Mouse (Mus musculus): Measurements from ENCODE around the gene Elp6.

Gene Elp6

DNA sequence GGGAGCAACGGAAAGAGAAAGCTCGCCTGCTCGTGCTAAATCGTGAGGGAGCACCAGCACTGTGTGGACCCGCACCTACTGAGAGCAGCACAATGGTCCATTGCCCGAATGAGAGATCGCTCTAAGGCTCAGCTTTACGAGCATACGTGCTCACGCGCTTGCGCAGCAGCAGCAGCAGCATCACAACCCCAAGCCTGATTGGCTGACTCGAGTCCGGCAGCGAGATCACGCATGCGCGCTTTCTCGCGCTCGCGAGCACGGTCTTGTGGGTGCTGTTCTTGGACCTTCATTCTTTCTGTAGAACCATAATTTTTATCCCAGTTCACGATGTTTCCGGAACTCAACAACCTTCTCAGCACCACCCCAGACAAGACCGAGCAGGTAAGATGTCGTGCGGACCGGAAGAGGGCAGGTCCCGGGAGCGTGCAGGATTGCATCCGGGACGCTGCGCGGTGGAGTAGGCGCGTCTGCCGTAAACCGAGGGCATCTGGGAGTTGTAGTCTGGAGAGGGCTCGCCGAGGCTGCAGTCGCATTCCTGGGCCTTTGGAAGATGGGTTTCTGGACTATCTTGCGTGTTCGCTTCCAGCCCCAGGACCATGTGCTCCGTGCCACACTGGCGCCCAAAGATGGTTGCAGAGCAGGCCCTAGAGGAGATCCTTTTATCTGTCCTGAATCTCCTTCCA lies at the start of gene Elp6:
Elp6 (plus strand) TSS at position 205 of the 683 bp plus-strand sequence.
- peak; percentile 90 for DNase-seq

DNA sequence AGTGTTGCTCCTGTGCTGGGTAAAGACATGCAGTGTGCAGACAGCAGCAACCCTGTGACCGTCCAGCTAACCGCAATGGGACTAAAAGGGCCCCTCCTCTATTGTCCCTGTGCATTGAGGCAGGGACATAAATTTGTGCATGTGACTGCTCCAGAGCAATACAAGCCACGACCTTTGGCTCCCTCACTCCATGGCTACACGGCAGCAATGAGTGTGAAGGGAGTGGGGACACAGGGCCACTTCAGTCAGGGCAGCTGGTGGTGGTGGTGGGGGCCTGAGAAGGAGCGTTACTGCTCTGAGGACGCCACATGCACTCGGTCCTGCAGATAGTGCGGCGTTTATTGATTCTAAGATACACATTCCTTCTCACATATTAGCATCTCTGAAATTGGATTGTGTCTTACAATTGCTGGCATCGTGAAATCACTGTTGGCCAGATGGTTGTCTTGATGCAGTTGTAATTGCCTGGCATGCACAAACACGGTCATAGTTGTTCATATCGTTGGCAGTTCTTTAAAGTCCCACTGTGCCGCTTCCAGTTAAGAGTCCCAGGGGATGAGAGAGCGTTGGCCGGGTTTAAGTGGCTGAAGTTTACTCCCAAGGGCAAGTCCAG lies 49.5 kb upstream of the Elp6 start:
- DNase-seq: no peak

DNA sequence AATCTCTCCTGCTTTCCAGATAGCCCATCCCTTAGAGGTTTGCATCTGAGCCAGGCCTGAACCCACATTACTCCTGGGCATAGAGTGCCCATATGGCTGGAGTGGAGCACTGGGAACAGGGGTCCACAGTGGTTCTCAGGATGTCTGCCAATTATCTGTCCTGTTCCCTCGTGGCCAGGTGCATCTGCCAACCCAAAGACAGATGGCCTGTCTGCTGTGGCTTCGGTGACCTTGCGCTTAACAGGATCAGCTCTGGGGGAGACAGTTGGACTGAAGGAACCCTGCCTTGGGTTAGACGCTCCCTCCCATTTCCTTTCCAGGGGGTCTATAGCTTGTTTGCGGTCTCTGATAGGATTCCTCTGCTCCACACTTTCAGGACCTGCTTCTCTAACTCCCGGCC lies 46.3 kb upstream of the Elp6 start:
- no peak for DNase-seq

DNA sequence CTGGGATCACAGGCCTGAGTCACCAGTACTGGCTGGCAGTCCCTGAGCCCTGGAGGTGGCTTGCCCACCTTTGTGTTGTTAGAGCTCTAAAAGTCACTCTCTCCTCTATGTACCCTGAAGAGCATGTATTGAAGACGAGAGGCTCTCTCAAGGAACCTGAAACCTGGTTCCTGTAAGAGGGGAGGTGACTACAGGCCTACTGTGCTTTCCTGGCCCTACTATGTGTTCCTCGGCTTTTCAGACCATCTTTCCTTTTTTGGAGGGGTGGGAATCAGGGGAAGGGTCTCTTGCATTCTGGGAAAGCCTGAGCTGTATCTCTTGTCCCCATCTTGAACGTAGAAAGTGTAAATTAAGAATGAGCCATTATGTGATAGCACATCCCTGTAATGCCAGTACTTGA lies 45.9 kb upstream of the Elp6 start:
- no peak for DNase-seq

DNA sequence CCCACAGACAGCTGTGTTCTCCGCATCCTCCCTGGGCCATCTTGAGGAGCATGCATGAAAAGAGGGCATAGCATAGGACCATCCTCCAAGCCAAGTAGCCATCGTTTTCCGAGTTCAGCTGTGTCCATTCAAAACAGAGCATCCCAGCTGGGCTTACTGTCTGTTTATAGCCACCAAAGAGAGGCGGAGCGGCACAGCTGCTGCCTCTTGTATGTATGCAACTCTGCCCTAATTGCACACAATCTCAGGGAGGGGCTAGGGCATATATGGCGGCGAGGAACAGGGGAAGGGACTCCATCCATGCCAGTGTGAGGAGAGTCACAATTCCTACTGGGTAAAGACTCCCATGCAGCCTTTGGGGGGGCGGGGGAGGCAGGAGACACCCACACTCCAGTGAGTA lies 41.8 kb upstream of the Elp6 start:
- DNase-seq: no peak

DNA sequence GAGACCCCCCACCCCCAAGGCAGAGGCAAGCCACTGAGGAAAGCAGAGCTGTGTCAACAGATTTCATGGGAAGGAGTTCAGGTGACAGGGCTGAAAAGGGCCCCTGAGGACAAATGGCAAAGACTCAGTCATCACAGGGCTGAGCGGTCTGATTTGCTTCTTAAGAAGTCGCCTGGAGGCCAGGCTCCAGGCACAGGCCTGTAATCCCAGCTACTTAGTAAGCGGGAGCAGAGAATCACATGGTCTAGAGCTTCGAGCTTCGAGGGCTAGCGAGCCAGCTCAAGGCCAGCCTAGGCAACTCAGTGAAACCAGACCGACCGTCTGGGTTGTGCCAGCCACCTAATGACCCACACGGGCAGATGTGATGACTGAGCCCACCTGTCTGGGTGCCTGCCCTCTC lies 40.0 kb upstream of the Elp6 start:
- no peak for DNase-seq

DNA sequence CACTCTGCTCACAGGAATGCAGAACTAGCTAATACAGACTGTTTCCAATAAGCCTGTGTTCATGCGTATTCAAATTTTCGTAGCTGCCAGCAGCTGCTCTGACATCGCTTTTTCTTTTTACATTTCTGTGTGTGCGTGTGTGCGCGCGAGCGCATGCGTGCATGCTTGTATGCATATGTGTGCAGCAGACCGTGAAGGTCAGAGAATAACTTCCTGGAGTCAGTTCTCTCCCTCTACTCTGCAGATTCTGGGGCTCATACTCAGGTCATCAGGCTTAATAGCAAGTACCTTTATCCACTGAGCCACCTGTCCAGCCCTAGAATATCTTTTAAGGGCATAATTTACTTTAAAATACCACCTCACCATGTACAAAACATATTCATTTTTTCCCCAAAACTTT lies 36.6 kb upstream of the Elp6 start:
- no peak for DNase-seq

DNA sequence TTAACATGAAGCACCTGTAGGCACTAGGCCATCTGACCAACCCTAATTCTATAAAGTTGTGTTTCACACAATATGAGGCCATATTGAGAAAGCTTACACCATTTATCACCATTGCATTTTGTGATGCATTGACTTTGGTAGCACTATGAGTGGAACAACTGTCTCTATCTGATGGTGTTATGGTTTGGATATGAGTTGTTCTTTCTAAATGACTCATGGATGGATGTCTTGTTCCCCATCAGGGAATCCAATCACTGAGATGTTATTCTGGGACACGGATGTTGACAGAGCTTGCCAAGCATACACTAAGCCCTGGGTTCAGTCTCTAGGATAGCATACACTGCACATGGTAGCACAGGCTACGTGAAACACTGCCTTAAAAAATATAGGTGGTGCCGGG lies 32.6 kb upstream of the Elp6 start:
- DNase-seq: no peak

DNA sequence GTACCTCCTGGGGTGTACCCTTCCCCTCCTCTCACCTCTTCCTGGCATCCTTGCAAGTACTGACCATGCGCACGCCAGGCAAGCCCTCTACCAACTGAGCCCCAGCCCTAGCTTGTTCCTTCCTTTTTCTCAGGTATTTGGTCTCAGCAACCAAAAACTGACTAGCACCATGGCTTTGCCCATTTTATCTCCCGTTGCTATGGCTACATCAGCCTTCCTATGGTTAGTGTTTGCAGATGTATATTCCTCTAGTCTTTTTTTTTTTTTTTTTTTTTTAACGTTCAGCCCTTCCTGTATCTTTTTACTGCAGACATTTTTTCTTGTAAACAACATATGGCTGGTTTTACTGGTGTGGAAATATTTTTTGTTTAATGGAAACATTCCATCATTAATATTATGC lies 31.5 kb upstream of the Elp6 start:
- DNase-seq: peak; percentile 9

DNA sequence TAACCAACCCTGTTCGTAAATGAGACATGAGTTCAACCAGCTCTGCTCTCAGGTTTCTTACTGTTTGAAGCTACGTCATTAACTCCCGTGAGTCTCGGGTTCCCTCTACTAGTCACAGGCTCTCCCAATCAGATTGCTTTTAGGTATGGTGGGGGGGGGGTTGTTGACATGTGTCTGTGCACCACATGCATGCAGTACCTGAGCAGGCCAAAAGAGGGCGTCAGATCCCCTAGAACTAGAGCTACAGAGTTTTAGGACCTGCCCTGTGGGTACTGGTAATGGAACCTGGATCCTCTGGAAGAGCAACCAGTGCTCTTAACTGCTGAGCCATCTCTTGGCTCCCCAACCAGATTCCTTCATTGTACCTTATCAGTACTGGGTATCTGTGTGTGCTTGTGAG lies 29.1 kb upstream of the Elp6 start:
- peak; percentile 19 for DNase-seq

DNA sequence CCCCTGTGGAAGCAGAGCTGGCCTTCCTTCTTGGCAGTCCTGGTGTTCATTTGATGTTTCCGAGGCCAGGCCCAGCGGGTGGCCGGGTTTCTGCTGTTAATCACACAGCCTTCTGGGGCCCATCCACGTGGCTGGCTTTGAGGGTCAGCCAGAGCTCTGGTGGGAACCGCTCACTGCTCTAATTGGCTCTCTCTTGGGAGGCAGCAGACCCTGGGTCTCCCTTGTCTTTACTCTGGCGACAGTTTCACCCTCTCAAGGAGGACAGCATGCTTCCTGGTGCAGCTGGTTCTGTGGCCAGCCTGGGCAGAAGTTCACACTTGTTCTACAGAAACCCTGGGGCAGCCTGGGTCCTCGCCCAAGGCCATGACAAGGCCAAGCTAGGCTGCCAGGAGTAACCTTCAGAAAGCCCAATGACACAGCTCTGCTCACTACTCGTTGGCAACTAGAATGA lies 27.5 kb upstream of the Elp6 start:
- no peak for DNase-seq

DNA sequence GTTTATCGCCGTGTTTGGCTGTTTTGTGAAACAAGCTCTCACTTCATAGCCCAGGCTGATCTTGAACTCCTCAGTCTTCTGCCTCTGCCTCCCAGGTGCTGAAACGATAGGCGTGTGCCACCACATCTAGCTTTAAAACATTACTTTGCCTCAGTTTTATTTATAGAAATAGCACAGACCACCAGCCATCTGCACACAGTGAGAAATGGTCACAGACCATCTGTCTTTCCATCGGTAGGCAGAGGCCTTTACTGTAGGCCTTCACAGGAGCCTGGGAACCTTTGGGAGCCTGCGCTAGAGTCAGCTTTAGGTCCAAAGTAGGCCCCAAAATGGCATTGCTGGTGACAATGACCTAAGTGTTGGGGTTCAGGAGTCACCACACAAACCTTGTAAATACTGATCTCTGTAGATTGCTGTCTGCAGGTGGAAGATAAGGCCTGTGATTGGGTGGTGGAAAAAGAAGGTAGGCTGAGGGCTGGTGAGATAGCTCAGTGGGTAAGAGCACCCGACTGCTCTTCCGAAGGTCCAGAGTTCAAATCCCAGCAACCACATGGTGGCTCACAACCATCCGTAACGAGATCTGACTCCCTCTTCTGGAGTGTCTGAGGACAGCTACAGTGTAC lies 20.8 kb upstream of the Elp6 start:
- no peak for DNase-seq

DNA sequence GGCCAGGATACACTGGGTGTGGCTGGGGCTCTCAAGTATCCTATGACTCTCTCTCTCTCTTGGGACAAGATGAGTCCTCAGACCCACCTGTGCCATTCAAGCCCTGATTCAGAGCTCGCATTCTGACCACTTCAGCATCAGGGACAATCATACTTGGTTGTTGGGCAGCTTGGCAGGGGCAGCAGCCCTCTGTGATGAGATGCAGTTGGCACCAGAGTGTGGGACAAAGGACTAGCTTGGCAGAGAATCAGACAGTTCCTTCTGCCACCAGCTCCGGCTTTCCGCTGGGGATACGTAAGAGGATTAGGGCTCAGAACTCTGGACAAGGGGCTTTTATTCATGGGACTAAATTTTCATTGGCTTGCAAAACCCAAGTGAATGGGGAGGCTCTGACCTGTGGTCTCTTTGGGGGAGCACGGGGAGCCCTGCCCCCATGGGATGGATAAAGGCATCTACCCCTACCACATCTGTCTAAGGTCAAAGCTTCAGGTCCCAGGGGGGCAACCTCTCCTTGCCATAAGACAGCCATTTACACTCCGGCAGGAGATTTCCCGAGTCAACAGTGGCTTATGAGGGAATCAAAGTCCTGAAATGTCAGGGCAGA lies 17.6 kb upstream of the Elp6 start:
- no peak for DNase-seq

DNA sequence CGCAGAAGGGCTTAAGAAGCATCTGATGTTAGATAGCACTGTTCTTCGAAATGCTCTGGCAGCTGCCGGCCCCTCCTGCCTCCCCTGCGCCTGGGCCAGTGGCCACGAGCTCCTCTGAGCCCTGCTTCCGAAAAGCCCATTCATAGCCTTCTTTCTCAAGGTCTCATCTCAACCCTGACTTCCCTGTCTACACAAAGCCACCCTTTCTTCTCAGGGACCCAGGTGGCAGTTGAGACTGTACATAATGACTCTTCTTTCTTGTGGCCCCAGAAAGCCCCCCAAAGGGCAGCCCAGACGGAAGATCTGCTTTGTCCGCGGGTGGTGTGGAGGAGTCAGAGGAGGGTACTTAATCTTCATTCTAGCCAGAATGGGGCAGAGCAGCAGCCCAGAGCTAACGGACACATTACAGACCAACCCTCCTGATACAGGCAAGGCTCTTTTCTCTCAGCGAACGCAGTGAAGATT lies 11.7 kb upstream of the Elp6 start:
- no peak for DNase-seq

DNA sequence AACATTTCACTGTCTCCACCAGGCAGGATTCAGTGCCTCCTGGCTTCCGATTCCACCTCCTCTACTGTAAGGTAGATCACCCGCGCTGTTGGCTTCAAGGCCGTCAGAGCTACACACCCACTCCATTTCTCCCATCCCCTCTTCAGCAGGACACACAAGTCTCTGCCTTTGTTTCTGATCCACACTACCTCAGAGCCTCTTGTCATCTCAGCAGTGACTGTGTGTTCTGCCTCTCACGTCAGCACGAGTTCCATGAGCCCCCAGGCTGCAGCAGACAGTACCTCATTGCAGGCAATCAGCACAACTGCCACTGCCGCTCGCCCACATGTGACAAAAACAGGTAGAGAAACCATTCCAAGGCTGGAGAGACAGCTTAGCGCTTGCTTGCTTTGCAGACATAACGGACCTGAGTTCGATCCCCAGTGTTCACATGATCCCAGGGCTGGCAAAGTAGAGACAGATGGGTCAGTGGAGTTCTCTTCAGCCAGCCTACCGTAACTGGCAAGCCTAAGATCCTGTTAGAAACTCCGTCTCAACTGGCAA lies 11.0 kb upstream of the Elp6 start:
- no peak for DNase-seq

DNA sequence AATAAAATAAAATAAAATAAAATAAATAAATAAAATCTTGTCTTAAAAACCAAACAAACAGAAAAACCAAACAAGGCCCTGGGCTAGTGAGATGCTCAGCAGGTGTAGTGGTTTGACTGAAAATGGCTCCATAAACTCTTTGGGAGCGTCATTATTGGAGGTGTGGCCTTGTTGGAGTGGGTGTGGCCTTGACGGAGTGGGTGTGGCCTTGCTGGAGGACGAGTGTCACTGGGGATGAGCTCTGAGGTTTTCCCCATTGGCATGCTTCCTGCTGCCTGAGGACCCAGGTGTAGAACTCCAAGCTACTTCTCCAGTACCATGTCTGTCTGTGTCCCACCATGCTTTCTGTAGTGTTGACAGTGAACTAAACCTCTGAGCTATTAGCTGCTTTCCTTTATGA lies 10.2 kb upstream of the Elp6 start:
- DNase-seq: no peak

DNA sequence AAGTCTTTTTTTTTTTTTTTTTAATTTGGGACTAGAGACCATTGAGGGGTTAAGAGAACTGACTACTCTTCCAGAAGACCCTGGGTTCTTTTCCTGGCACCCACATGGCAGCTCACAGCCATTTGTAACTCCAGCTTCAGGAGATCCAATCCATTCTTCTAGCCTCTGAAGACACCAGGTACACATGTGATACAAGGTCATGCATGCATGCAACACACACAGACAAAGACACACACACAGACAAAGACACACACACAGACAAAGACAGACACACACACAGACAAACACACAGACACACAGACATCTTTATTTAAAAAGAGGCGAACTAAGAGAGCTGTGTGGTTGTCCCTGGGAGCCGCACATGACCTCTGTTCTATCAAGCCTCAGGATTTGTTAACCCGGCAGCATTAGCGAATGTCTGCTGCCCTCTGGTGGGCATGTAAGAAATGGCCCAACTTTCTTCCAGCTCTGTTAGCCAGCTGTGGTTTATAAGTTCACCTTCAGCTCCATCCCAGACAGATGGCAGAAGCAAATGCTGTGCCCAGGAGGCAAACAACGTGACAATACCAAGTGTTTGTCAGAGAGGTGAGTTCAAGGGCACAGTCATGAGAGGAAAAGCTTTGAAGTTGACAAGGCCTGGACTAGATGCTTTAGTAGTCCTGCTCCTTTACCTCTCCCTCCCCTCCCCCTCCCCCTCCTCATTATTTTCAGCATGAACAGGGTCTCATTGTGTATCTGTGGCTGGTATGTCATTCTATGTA lies 7.9 kb upstream of the Elp6 start:
- DNase-seq: peak; percentile 75

DNA sequence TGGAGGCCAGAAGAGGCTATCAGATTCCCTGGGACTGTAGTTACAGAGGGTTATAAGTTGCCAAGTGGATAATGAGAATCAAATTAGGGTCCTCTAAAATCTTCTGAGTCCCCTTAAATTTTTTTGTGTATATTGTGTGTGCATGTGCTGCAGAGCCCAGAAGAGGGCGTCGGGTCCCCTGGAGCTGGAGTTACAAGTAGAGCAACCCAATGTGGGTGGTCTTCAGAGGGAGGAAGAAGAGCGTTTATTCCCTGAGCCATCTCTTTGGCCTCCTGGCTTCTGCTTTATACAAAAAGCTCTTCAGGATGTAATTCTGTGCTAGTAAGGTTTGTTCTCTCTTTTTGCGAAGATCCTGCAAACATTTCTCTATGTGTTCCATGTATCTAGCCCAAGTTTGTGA lies 457 bp upstream of the Elp6 start:
- DNase-seq: peak; percentile 58

DNA sequence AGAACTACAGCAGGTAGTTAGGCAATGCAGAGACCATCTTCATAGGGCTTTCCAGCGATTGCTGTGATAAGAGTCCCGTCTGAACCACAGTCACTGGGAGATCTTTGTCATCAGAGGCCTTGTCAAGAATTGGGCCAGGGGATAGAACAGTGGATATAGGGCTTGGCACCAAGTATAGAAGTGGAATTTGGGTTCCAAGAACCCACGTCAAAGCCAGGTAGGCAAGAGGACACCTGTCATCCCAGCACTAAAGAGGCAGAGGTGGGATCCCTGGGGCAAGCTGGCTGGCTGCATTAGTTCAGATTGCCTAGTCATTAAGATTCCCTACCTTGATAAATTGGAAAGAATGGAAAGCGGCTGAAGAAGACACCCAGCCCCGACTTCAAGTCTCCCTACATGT lies 1.4 kb downstream of the Elp6 start:
- DNase-seq: no peak

DNA sequence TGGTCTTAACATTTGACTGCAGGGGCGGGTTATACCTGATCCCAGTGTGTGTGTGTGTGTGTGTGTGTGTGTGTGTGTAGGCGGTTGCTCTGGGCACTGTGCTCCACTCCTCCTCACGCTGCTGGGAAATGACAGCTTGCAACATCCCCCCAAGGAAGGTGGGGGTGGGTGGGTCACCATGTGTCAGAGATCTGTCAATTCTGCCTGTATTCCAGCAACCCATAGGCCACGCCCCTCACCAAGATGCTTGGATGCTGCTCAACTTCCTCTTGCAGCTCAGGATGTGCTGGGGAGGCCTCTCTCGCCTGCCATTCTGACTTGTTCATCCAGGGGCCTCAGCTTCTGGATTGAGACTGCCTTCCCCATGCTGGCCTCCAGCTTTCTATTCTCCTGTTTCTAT lies 9.7 kb downstream of the Elp6 start:
- DNase-seq: no peak

DNA sequence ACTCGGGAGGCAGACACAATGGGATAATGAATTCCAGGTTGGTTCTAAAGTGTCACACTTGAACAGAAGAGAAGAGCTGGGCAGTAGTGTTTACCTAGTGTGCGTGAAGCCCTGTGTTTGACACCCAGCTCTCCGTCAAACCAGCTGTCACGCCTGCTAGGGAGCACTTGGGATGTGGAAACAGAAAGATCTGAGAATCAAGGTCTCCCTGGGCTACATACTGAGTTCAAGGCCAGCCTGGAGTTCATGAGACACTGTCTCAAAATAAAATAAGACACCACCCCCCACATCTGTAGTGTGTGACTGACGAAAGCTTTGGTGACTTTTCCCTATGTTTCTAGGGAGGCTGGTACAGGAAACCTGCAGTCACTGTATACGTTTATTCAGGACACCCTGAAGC lies 10.4 kb downstream of the Elp6 start:
- DNase-seq: no peak

DNA sequence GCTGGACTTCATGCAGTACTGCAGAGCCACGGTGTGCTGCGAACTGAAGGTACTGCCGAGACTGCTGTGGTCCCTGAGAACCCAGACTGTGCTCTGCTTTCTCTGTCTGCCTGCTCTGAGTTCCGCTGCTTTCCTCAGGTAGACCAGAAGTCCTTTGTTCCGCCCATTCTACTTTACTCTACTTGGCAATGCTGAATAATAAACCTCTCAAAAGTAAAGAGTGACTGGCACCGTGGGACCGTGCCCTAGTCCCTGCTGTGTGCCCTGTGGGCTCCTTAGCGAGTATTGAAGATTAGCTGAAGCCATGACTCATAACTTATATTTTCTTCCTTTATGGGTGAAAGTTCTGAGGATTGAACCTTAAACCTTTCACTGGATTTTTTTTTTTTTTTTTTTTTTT lies 10.9 kb downstream of the Elp6 start:
- DNase-seq: no peak

DNA sequence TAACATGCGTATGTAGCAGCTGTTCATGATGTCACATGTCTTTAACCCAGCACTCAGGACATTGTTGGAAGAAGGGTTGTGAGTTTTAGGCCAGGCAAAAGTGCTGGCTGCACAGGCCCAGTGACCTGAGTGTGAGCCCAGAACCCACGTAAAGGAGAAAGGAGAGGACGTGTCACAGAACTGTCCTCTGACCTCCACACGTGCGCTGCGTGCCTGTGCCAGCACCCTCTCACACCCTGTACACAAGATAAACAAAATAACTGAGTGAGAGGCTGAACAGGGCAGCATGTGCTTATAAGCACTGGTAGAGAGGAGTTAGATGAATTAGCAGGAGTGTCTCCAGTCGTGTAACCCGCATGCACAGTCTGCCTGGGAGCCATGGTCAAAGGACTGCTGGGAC lies 11.5 kb downstream of the Elp6 start:
- no peak for DNase-seq
